Mouse (Mus musculus) 416B (cell line): ENCODE results near the gene Magi1.
A peak's percentile ranks its signal among the peaks of the same experiment; 100 is the strongest.

Experiments used
- DNase-seq: peaks from one replicate; pipeline ENCODE4 v3.0.0; 2011; ENCODE audit warnings: low read depth

Gene Magi1

DNA sequence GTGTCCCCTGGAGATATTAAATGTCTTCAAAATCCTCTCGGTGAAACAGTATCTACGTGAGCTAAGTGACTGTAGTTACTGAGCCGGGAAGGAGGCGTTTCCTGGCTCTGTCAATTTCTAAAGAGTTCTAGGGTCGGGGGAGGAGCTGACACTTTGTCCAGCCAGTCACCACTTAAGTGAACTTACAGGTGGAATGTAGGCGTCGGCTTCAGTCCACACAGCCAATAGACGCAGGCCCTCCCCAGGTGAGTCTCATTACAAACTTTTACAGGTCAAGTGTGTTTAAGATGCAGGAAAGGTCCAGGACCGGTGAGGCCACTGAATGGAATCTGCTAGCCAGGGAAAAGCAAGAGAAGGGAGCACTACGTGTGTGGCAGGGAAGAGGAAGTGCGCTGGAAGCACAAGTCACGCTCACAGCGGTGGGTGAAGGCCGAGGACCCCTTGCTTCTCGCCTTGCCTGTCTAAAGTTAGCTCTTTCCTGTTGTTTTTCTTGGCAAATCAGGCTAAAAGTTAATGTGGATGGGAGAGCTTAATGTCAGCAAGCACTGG, 556.0 kb downstream of the Magi1 start:
- DNase-seq = no peak

DNA sequence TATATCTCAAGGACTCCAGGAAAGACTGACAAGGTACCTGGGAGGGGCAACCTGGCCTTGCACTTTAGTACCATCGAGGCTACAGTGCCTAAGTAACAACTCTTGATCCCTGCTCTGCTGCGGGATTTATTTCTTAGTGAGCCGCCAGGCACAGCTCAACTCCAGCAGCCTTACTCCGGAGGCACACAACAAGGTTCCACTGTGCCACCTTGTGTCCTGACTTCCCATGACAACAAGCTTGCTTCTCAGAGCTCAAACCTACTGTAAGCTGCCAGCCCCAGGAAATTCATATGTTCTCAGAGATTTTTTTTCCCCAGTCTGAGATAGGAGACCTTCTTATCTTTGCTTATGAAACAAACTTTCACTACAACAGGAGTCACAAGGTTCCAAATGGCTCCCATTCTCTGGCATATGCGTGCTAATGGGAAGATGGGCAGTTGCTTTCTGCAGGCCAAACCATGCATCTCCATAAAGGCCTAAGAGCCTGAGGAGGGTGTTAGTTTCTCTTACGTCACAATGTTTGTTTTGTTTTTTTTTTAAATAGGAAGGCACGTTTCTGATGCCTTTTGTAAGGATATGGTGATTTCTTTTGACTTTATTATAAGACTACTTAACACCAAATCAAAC, 556.8 kb downstream of the Magi1 start:
- no peak for DNase-seq

DNA sequence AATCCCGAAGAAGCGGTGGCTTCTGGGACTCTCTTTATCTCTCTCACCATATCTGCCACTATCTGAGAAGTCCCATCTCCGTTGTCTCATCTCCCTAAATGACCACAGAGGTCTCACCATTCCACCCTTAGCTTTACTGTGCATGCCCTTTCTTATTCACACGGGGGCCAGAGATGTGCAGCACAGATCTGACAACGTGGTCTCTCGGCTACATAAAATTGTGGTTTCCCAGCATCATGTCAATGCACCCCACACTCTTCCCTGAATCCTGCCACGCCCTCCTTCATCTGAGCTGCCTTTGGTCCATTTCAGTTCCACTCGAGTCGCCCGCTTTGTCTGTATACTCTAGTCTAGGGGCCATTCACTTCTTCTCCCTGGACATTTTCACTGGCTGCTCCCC, 557.6 kb downstream of the Magi1 start:
- DNase-seq = no peak

DNA sequence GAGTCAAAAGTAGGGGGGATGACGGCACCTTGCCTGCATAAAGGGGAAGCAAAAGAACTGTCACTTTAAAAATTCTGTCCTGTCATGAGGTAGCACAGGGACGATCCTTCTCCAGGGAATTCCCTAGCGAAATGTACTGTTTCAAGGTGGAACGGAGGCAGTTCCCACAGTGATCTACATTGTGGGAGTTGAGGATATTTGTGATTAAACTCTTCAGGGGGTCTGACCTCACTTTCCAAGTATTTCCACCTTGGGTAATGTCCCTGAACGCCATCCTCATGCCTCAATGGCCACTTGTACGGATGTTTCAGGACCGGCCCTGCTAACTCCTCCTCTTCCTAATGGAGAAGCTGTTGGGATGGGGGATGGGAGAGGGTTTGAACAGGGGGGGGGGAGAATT, 559.0 kb downstream of the Magi1 start:
- no peak for DNase-seq

DNA sequence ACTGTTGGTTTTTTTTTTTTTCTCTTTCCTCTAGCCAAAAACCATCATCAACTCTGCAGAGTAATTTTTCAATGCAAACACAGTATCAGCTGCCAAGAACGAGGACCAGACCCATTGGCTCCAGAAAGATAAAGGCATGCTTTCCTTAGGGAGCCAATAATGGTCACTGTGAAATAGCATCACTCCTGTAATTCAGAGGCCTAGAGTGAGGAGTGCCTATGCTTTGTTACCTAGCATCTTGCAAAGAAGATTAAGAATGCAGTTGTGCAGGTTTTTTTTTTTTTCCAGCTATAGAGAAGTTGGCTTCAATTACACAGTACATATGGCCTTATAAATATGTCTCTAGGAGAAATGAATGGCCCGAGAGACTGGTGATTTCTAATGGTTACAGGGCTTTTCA, 560.5 kb downstream of the Magi1 start:
- no peak for DNase-seq

DNA sequence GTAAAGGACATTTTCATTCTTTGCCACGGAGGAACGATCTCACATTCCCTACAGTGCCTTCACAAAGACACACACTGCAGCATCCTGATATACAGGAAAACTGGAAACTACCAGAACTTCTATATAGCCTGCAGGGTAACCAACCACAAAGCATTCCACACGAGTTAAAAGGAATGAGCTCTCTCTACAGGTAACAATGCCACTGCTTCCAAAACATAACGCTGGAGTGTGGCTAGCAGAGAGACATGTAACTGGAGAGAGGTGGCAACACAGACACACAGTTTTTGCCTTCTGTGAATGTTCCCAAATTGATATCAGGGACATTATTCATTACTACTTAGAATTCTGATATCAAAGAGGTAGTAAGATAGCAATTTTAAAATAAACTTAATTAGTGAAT, 564.2 kb downstream of the Magi1 start:
- no peak for DNase-seq

DNA sequence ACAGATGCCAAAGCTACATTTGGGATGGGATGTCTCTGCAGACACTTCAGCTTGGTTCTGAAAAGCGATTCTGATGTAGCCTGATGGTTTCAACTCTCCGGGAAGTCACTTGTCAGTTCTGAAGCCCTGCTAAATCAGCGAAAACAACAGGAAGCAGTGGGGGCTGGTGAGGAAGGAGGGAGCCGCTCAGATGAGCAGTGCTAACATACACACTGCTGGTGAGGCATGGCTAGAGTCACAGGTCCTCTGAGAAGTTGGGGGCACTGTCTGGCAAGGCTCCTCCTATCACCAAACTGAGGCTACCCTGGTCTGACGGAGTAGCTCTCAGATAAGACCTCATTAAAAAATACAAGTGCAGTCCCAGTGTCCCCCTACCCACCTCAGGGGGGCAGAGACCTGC, 565.3 kb downstream of the Magi1 start:
- DNase-seq = no peak

DNA sequence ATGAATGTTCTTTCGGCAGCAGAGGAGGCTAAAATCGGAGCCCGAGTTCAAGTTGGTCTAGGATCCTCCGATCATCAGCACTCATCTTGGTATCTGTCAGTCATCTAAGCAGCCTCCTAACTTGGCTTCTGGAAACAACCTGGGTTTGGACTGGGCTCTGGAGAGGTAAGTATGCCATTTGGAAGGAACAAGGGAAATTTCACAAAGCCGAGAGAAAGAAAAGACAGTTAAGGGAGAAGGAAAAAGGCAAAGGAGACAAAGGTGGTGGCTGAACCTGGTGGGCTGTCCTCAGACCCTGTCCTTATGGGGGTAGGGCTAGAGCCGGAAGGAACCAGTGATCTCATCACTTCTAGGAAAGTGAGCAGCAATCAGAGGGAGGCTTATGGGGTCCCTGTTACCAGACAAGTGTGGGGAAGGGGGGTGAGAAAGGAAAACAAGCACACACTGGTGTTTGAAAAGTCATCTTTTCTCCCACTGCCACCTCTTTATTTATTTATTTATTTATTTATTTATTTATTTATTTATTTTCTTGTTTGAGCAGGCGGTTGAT, 565.8 kb downstream of the Magi1 start:
- no peak for DNase-seq

DNA sequence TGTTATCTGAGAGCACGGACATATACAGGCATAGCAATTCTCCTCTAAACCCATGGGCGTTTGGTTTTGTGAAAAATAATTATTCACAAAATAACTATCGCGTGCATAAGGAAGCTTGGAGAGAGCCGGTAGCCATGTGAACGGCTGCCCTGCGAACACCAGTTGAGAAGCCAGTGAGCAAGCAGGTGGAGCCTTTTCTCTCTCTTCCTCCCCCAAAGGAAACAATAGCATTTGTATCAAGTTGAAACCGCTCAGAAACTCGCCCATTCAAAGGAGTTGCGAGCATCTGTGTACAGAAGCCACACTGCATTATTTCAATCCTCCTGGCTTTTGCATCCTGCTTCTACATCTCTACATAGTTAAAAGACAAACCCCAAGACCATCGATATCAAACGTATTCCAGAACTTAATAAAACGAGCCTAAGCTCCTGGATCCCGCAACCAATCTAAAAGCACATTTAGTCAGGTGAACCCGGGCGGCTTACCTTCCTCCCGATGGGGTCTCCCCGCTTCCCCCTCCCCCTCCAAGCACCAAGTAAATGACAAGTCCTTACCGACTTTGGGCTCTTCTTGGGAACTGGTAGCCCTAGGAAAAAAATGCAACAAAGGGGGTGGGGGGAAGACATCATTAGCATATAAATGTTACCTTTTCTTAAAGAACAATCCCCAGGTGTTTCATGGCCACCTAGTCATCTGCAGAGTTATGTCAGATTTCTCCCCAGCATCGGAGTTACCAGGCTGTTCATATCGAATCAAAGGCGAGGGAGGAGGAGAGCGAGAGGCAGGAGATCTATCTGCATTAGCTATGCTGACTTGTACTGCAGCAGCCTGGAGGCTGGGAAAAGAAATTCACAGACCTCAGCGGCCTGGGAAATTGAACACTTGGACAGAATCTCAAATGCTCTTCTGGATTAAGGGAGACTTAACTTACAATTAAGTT, 566.8 kb downstream of the Magi1 start:
- DNase-seq = no peak

DNA sequence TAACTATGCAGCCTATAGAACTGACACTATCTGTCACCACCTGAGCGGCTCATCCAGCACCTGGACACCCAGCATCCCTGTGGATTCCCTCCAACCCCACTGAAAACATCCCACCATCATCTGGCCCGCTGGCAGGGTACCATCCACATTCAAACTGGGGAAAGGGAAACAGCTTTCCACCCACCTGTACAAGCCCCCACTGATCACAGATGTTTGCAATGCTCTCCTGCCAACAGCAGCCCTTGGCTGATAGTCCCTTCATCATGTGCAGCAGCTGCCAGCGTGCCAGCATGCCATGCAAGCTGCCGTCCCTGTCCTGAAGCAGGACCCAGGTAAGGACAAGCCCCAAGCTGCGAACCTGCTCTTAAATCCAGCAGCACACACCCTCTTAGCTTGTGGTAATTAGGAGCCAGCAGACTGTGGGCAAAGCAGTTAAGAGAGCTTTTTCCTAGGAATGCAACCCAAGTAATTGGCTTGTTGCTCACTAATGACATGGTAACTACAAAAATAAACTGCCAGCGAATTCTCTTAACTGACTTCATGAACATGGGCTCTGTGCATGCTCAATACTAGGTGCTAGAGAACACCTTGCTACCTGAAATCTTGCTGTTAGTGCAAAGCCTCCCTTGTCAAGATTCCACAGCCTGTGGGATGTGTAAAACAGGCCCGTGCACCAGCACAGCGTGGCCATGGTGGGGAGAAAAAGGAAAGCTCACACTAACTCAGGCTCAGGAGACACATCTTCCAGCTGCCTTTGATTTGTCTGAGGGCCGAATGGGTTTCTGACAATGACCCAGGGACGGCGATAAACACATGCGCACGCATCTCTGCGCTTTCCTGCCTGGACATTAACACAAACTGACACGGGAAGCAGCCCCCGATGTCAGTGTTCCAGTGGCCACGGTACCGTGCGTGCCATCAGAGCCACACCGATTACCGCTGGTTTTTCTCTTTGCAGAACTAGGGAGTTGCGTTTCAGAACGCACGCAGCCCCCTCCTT, 568.2 kb downstream of the Magi1 start:
- no peak for DNase-seq

DNA sequence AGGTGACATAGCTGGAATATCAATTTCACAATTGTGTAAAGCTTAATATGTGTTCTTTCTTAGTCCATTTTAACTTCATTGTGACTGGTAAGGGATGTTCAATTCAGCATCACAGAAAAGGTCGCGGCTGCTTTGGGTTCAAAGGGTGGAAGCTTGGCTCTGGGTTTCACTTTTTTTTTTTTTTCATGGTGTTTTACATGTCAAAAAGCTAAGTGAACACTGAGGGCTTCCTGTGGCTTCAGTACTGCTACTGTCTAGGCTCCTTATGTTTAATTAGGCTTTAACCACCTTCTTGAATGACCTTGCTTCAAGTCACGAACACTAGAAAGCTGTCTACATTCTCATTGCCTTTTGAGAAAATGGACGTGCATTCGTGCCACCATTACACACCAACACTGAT, 579.4 kb downstream of the Magi1 start:
- no peak for DNase-seq

DNA sequence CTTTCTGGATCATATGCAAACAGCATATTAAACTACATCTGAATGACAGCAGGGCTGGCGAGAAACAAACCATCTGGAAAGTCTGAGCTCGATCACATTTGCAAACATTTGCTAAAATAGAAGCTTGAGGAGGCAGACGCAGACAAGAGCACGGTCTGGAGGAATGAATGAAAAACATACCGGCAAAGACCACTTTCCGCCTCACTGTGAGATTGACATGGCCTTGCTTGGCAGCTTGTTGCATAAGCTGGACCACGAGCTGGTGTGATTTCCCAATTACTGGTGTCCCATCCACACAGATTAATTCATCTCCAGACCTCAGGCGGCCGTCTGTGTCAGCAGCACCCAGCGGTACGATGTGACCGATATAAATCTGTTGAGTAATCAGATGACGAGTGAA, 584.3 kb downstream of the Magi1 start:
- no peak for DNase-seq

DNA sequence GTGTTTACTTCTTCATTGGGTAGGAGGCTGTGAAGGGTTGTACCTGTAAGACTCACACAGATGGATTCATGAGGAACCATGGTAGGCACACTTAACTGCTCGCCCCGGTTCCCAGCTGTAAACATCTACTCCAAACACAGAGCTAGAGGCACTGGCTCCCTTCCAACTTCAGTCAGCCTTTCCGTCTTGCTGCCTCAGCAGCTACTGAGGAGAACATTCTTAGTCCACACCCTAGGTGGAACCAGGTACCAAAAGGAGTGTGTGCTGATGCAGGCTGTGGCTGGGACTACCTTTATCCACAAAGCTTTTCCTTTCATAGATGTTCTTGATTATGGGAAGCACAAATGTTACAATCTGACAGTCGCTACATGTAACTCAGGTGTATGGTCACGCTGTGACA, 585.8 kb downstream of the Magi1 start:
- no peak for DNase-seq

DNA sequence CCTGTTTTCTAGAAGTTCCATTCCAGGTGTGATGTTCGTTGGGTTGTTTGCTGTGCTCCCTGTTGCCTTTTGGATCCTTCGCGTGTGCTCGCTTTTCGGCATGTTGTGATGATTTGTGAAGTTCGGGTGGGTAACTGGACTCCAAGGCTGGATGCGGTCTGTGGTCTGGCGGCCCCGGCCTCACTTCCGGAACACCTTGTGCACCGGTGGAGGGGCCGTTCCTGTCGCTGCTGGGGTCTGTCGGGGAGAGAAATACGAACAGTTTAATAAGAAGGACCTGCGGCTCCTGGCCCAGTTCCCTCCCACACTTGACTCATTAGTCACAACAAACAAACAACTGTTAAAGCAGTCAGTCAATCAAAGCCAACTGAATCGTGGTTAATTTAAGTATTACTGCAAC, 605.0 kb downstream of the Magi1 start:
- no peak for DNase-seq

DNA sequence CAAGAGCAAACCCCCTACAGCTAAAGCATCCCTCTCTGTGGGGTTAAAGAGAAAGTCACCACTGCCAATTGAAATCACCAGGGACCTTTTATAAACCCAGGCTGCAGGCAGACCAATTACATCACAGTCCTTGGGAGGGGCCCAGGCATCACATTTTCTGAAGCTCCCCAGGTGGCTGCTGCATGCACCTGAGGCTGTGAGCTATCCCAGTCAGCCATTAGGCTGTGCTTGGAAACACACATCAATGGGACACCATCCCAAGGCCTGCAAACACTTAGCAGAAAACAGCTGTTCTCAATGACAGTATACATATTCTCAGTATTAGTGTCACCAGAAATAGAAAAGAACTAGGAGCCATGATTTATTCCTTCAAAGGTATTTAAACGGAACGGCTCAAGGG, 617.0 kb downstream of the Magi1 start:
- no peak for DNase-seq

DNA sequence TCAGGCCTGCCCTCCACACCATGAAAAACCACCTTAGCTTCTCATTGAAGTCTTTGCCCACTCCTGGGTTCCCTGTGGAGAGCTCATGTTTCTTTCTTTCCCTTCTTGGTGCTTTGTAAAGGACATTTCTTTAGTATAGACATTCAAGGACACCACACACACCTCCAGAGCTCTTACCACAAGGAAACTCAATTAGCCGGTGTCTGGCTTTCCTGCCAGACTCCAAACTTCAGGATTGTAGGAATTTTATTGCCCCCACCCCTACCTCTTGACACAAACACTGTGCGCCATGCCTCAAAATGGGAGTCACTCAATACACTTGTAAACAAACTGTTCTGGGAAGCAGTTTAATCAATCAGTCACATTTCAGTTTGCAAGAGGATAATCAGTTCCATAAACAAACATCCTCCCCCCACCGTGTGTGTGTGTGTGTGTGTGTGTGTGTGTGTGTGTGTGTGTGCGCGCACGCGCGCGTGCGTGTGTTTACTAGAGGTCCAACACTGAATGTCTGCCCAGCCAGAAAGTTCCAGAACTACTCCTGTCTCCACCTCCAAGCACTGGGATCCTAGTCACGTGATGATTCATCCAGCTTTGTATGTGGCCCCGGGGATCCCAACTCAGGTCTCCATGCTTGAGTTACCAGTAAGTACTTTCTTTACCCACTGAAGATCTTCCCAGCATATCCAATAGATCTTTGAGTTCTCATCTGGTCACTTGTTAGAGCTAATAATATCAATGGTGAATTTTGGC, 618.5 kb downstream of the Magi1 start:
- DNase-seq = no peak

DNA sequence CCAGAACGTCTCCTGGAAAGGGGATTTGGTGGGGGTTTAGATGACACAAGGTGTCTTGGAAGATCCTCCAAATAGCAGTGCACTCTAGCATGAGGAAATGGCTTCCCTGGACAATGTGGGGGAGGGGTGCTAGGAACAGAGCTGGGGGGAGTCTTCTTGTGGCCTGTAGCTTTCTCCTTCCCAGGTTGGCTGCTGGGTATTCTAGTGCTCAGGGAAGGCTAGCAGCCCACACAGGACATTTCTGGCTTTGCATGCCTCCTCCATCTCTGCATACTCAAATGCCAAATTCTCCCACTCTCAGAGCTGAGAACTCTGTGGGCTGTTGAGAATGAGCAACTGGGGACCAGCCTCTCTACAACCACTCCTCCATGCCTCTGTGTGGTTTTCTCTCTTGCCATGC, 622.6 kb downstream of the Magi1 start:
- DNase-seq = no peak

DNA sequence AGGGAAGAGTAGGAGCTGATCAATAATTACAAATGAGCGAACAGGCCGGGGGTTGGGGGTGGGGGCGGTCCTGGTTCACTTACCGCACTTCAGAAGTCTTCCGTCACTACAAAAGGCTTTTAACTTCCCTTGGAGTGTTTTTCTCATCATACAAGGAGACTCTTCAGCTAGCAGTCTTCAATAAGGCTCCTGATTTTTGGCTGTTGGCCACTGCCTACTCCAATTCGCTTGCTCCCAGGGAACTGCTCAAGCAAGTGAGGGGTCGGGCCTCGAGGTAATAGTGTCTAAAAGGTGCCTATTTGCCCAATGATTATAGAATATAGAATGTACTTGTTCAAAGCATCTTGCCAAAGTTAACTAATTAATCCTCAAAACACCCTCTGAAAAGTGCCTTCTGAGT, 624.2 kb downstream of the Magi1 start:
- no peak for DNase-seq

DNA sequence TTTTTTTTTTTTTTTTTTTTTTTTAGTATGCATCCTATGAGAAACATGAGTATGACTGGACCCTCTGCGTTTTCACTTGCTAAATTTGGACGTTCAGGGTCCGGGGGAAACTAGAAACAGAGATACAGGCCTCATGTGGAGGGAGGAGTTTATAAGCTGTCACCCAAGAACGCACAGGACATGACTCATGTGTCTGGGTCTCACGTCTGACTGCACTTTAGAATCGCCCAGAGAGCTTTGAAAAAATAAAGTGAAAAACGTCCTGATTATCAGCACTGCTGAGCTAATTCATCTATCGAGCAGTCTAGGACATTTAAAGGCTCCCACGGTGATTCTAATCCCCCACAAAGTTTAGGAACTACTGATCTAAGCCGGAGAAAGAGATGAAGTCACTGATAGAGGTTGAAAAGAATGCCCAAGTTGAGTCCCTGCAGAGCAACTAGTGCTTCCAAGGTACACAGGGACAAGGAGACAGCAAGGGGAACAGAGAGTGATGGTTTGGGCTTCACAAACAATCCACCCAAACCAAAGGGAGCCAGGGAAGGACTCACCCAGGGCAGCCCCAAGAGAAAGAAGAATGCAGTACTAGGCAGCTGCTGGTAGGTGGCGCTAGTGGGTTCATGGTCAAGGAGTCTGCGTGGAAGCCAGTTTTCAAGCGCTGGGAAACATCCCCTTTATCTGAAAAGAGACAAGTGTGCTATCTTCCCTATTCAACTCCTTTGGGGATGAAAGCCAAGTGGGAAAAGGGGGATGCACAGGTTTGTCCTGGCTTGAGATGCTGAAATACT, 626.3 kb downstream of the Magi1 start:
- DNase-seq = peak; percentile 38

DNA sequence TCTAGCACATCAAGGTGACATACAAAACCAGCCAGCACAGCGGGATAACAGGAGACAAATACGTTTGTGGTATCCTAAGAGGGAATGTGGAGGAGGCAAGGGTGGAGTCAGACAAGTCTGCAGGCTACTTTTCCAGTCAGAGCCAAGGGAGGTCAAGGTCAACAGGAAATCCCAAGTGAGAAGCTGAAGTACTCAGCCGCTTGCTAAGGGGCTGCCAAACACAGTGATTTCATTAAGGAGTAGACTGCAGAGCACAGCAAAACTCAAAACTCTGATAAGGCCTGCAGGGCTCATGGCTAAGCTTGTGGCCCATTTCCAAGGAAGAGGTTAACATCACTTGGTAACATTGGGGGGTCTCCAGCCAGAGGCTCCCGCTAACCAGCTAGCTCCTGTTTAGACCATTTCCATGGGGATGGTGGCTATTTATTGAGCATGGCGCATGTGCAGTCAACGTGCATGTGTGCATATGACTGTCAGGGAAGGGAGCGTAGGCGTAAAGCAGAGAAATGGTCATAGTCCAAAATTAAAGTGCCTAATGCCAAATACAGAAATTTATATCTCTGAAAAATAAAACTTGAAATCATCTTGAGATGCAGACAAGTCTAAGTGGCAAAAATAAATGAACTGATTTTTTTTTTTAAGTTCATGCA, 635.0 kb downstream of the Magi1 start:
- DNase-seq = no peak
